Mouse (Mus musculus): ENCODE measurements around the gene Polr3e. TPM values are rescaled to one million over a fixed set of nuclear protein-coding genes. Genes with fewer than 3 reads are reported as not detected.

Polr3e gene
- polyA plus RNA-seq (2015; fragmentation: Nextera tagmentation; extraction: Ambion mirVana): 21.8 and 22.4 TPM in 2 replicates

DNA sequence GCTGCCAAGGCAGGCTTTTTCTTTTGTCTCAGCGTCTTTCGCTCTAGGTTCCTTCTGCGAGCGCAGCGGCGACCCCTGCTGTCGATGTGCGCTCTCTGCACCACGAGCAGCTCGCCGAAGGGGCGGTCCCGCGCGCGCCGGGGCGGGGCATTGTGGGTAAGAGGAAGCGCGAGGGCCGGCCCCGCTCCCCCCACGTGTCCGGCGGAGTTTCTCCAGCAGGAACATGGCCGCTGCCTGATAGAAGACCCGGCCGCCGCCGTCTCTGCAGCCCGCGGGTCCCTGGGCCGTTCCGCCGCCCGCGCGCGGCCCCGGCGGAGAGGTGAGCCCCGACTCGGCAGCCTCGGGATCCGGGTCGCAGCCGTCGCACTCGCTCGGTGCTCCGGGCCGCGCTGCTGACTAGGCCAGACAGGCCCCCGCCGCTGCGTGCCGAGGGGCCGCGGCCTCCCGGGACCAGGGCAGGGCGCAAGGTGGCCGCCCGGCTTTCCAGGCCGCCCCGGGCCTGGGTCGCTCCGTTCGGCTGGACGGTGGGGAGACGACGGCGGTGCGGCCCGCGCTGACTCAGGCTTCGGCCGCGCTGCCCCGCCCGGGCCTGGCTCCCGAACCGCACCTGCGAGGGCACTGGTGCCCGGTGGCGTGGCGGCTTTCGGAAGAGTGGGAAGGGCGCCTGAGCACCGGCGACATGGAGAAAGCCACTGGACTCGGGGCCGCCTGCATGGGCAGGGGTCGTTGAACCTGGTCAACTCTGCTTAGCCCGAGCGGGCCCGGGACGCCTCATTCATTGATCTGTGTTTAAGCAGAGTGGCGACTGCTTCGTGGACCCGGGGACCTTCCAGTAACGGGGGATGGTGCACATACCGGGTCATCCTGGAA lies at the start of gene Polr3e:
Polr3e (plus strand) TSS at position 153 of the 870 bp plus-strand sequence.
- peak; percentile 88 for ATAC-seq (ENCODE audit: extremely low read depth, insufficient number of reproducible peaks, low FRiP score, low TSS enrichment)
- H3K27ac ChIP-seq (replicated peaks): peak within 1 kb of the TSS; percentile 90

DNA sequence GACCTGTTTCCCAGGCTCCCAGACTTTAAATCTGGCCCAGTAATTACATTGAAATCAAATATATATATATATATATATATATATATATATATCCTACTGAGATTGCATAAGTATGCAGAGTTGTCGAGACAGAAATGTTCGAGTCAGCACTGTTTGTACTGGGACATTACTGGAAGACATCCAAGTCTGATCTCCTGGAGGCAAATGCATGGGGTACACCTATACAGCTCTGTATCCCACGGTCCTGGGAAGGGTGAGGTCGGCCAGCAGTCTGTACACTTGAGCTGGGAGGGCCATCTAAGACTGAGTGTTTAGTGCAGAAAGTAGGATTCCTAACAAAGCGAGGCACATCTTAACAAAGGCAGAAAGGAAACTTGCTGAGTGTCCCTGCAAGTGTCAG lies 47.7 kb upstream of the Polr3e start:
- Histone ChIP-seq H3K4me1 (peaks cover 53% of the 10 kb centered on the region), H3K27ac (replicated peaks) (peak overlapping the region; percentile 78), H3K27me3 (replicated peaks) (no peaks in the 10 kb centered on the region), H3K9ac (peak overlapping the region; percentile 12; the same call in 1 of the 2 replicates), H3K4me3 (no peak overlapping the region), H3K4me2 (peak overlapping the region; percentile 21), H3K9me3 (no peaks in the 10 kb centered on the region), H3K36me3 (no peaks in the 10 kb centered on the region)
- WGBS: 26% methylated on average over 5 of the region's 5 CpGs
- ATAC-seq (ENCODE audit: extremely low read depth, insufficient number of reproducible peaks, low FRiP score, low TSS enrichment): no peak

More for the DNA sequence above, at the start of gene Polr3e:
- under 1% methylated on average over 99 of the region's 102 CpGs for WGBS
- H3K4me1 ChIP-seq: peaks cover 16% of the 10 kb centered on the region
- H3K9ac ChIP-seq: peak within 1 kb of the TSS; percentile 95
- H3K4me3 ChIP-seq: peak within 1 kb of the TSS; percentile 85
- peak within 1 kb of the TSS; percentile 89 for H3K4me2 ChIP-seq
- H3K36me3 ChIP-seq: peaks cover 5% of the 10 kb centered on the region; the same call in 1 of the 2 replicates
- H3K9me3 ChIP-seq: no peaks in the 10 kb centered on the region
- no peaks in the 10 kb centered on the region for H3K27me3 ChIP-seq (replicated peaks)

DNA sequence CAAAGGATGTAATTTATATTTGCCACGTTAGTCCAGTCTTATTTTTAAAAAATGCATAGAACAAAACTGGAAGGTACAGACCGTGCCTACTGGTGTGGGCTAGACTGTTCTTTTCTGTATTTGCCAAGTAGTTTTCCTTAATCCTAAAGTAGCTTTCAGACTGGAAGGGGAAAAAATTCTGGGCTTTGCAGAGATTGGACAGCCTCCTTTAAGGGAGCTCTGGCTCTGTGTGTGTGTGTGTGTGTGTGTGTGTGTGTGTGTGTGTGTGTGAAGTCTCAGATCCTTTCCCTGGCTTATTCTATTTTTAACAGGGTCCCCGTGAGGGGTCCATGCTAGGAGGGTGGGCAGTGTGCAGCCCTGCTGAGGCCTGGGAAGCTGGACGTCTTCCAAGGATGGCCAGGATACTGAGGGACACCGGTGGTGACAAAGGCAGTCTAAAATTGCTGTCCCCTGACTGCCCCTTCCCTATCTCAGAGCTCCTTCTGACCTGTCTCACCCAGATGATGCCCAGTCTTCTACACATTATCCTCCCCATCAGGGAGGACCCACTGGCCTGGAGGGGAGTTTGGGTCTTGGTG lies 47.0 kb upstream of the Polr3e start:
- Histone ChIP-seq H3K9ac (peak overlapping the region; percentile 12), H3K4me1 (peaks cover 53% of the 10 kb centered on the region)
- no peak for ATAC-seq (ENCODE audit: extremely low read depth, insufficient number of reproducible peaks, low FRiP score, low TSS enrichment)

DNA sequence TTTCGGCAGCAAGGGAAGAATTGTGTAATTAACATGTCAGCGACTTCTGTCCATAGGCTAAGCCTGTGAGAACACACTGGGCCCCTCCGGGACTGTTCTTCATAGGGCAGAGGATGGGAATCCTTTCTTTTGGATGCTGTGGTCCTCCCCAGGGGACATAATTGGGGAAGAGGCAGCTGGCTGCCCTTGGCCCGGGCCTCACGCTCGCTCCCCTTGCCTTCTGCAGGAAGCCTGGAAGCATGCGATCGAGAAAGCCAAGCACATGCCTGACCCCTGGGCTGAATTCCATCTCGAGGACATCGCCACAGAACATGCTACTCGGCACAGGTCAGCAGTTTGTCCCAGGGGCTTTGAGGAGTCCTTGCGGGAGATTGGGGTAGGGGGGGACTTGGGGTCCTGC lies 44.5 kb upstream of the Polr3e start:
- peaks cover 35% of the 10 kb centered on the region for H3K4me1 ChIP-seq
- H3K36me3 ChIP-seq: no peaks in the 10 kb centered on the region
- H3K4me3 ChIP-seq: no peak overlapping the region
- H3K27me3 ChIP-seq (replicated peaks): no peaks in the 10 kb centered on the region
- no peak overlapping the region for H3K4me2 ChIP-seq
- H3K9me3 ChIP-seq: no peaks in the 10 kb centered on the region
- WGBS: 78% methylated on average over 12 of the region's 12 CpGs
- no peak overlapping the region for H3K9ac ChIP-seq
- no peak overlapping the region for H3K27ac ChIP-seq (replicated peaks)
- ATAC-seq (ENCODE audit: extremely low read depth, insufficient number of reproducible peaks, low FRiP score, low TSS enrichment): no peak

More for the DNA sequence above, 47.0 kb upstream of the Polr3e start:
- Histone ChIP-seq H3K27ac (replicated peaks) (peak overlapping the region; percentile 78), H3K27me3 (replicated peaks) (no peaks in the 10 kb centered on the region), H3K4me3 (no peak overlapping the region), H3K36me3 (no peaks in the 10 kb centered on the region), H3K4me2 (peak overlapping the region; percentile 21), H3K9me3 (no peaks in the 10 kb centered on the region)
- WGBS: 37% methylated on average over 5 of the region's 5 CpGs

DNA sequence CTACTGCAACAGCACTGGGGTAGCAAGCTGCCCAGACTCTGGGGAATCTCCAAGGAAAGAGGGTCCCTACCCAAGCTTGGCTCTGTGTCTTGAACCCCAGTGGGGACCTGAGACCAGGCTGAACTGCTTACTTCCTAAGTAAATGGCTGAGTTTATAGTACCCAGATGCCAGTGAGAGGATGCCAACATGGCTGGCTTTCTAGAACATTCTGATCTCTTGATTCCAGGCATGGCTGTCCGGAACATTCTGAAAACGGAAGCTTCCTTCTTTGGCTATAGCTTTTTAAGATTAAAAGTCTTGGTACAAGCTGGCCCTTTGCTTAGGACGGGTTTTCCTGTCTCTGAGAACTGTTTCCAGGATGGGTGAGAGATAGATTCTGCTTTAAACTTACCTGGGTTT lies 43.5 kb upstream of the Polr3e start:
- WGBS: 88% methylated on average over 3 of the region's 3 CpGs
- no peaks in the 10 kb centered on the region for H3K9me3 ChIP-seq
- H3K4me3 ChIP-seq: no peak overlapping the region
- H3K27me3 ChIP-seq (replicated peaks): no peaks in the 10 kb centered on the region
- ATAC-seq (ENCODE audit: extremely low read depth, insufficient number of reproducible peaks, low FRiP score, low TSS enrichment): no peak
- H3K36me3 ChIP-seq: no peaks in the 10 kb centered on the region
- H3K9ac ChIP-seq: no peak overlapping the region
- no peak overlapping the region for H3K27ac ChIP-seq (replicated peaks)
- H3K4me2 ChIP-seq: no peak overlapping the region
- H3K4me1 ChIP-seq: peaks cover 32% of the 10 kb centered on the region

DNA sequence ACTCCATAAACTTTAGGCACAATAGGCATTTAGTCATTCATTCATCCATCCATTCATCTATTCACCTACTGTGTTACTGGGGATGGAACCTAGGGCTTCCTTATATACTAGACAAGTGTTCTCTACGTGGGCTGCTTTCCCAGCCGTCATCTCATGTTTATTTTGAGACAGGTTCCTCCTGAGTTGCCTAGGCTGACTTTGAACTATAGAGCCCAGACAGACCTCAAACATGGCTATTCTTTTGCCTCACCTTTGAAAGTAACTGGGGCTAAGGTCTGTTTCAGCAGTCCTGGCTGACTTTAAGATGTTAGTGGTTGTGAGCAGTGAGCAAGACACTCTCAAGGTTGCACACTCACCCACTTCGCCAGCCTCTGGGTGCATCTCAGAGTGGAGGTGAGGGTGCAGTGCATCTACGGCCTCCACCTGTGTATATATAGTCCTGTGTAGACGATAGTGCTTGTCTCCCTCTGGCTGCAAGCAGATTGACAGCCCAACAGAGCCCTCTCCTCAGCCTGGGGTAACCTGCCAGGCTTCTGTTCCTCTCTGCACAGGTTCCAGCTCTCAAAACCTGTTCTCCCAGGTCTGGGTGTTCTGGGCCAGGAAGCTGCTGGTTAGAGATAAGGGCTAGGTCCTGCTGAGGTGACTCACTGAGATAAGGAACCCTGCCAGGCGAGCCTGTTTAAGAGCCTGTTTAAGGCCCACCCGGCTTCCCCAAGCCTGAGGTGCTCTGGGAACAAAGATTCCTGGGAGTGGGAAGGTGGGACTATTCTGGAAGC lies 42.6 kb upstream of the Polr3e start:
- peak; percentile 81 for ATAC-seq (ENCODE audit: extremely low read depth, insufficient number of reproducible peaks, low FRiP score, low TSS enrichment)
- Histone ChIP-seq H3K4me2 (no peak overlapping the region), H3K36me3 (peaks cover 2% of the 10 kb centered on the region; the same call in 1 of the 2 replicates), H3K4me3 (no peak overlapping the region), H3K9ac (peak overlapping the region; percentile 4; the same call in 1 of the 2 replicates), H3K4me1 (peaks cover 24% of the 10 kb centered on the region), H3K9me3 (no peaks in the 10 kb centered on the region), H3K27ac (replicated peaks) (peak overlapping the region; percentile 48), H3K27me3 (replicated peaks) (no peaks in the 10 kb centered on the region)
- 38% methylated on average over 7 of the region's 7 CpGs for WGBS

DNA sequence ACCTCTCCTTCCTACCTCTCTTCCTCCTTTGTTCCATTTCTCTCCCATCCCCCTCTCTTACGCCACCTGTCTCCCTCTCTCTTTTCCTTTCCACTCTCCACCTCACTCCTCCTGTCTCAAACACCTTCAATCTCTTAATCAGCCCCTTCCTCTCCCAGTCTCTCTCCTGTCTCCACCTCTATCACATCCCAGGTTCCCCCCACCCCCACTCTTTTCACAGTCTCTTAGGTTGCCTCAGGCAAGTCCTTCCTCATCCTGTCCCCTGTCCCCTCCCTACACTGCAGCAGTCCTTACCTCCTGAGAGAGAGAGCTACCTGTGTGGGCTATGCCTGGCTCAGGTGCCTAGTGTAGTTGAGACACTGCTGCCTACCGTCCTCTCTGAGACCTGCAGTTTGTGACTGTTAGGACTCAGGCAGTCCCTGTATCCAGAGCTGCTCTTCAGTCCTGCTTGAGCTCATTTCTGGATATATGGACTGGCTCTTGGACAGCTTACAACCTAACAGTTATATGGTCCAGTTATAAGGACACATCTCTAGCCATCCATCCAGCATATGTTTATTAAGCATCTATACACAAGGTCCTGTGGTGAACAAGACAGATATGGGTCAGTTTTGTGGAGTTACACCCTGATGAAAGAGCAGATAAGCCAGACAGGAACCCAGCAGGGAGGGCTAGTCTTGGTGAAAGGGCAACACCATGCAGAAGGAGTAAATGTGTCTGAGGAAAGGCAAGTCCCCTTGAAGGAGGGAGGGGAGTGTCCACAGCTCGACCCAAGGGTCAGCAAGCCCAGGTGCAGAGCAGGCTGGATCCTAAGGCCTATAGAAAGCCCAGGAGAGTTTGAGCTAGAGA lies 41.8 kb upstream of the Polr3e start:
- Histone ChIP-seq H3K4me1 (peaks cover 20% of the 10 kb centered on the region), H3K27ac (replicated peaks) (peak overlapping the region; percentile 48; the same call in 1 of the 2 replicates), H3K4me2 (no peak overlapping the region), H3K36me3 (peaks cover 10% of the 10 kb centered on the region), H3K9ac (peak overlapping the region; percentile 4; the same call in 1 of the 2 replicates), H3K27me3 (replicated peaks) (no peaks in the 10 kb centered on the region), H3K9me3 (no peaks in the 10 kb centered on the region), H3K4me3 (no peak overlapping the region)
- ATAC-seq (ENCODE audit: extremely low read depth, insufficient number of reproducible peaks, low FRiP score, low TSS enrichment): no peak
- WGBS: 48% methylated on average over 3 of the region's 3 CpGs

DNA sequence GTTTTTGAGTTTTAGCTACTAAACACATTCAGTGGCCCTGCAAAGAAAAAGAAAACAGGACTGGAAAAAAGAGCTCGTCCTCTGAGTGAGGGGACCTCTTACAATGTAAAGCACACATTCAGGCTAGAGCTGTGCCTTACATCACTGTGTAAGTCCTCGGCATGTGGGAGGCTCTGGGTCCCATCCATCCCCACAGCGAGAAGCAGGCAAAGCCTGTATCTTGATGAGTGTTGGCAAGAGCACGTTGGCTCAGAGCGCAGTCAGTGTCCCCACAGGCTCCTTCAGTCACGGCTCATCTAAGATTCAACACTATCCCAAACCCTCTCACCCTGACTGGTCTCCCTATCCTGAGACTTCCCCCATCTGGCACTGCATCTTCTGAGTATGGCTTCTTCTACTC lies 39.3 kb upstream of the Polr3e start:
- no peak overlapping the region for H3K27ac ChIP-seq (replicated peaks)
- no peak for ATAC-seq (ENCODE audit: extremely low read depth, insufficient number of reproducible peaks, low FRiP score, low TSS enrichment)
- no peak overlapping the region for H3K9ac ChIP-seq
- H3K27me3 ChIP-seq (replicated peaks): no peaks in the 10 kb centered on the region
- H3K36me3 ChIP-seq: peaks cover 22% of the 10 kb centered on the region
- no peak overlapping the region for H3K4me2 ChIP-seq
- 71% methylated on average over 6 of the region's 6 CpGs for WGBS
- H3K4me1 ChIP-seq: peaks cover 16% of the 10 kb centered on the region
- H3K9me3 ChIP-seq: no peaks in the 10 kb centered on the region
- H3K4me3 ChIP-seq: no peak overlapping the region

DNA sequence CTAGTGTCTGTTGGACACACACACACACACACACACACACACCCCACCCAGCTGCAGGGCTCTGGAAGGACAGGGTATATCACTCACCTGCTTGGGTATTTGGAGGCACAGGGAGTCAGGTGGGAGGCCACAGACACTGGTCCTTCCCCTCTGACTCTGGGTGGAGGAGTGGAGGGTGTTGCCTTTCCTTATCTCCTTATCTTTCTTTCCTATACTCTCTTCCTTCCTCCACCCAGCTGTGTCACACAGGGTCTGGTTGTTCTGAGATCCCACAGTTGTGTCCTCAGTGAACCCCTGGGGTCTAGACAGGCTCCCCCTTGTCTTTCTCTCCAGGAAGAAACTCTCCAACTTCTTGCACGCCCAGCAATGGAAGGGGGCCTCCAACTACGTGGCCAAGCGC lies 37.6 kb upstream of the Polr3e start:
- WGBS: 82% methylated on average over 3 of the region's 3 CpGs
- no peak overlapping the region for H3K9ac ChIP-seq
- peaks cover 15% of the 10 kb centered on the region for H3K4me1 ChIP-seq
- H3K4me3 ChIP-seq: no peak overlapping the region
- H3K4me2 ChIP-seq: no peak overlapping the region
- no peak for ATAC-seq (ENCODE audit: extremely low read depth, insufficient number of reproducible peaks, low FRiP score, low TSS enrichment)
- H3K36me3 ChIP-seq: peaks cover 39% of the 10 kb centered on the region
- H3K27me3 ChIP-seq (replicated peaks): no peaks in the 10 kb centered on the region
- no peak overlapping the region for H3K27ac ChIP-seq (replicated peaks)
- H3K9me3 ChIP-seq: no peaks in the 10 kb centered on the region

DNA sequence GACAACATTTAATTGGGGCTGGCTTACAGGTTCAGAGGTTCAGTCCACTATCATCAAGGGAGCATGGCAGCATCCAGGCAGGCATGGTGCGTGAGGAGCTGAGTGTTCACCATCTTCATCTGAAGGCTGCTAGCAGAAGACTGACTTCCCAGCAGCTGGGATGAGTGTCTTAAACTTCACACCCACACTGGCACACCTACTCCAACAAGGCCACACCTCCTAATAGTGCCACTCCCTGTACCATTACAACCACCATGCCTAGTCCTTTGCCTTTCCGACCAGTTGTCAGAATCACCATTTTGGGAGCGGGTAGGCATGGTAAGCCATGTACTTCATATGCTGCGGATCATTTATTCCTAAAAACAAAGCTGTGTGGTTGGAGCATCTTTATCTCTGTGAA lies 36.8 kb upstream of the Polr3e start:
- peaks cover 47% of the 10 kb centered on the region for H3K36me3 ChIP-seq

More for the DNA sequence above, 36.8 kb upstream of the Polr3e start:
- Histone ChIP-seq H3K4me1 (peaks cover 7% of the 10 kb centered on the region), H3K4me2 (no peak overlapping the region), H3K9me3 (no peaks in the 10 kb centered on the region), H3K27ac (replicated peaks) (no peak overlapping the region), H3K9ac (no peak overlapping the region), H3K27me3 (replicated peaks) (no peaks in the 10 kb centered on the region), H3K4me3 (no peak overlapping the region)
- 93% methylated on average over 4 of the region's 4 CpGs for WGBS
- ATAC-seq (ENCODE audit: extremely low read depth, insufficient number of reproducible peaks, low FRiP score, low TSS enrichment): no peak
